Mouse (Mus musculus) cerebellum, adult 2 months (tissue): ENCODE data around the gene G530012D18Rik. TPM values are rescaled to one million over a fixed set of nuclear protein-coding genes. Genes with fewer than 3 reads are reported as not detected.
A peak's percentile ranks its signal among the peaks of the same experiment; 100 is the strongest.
"Not testable (repeated sequence)": the region's sequence is repeated elsewhere in the genome, so short reads cannot be mapped to it uniquely, and the experiment has no call there.

ENCODE experiments used
- DNase-seq, 2 experiments: peaks; one replicate each; pipeline ENCODE4 v3.0.0; 2021
- H3K27ac ChIP-seq: fragments of 200-500 bp; 2 replicates; pipeline ENCODE4 v1.5.1; 2012; ENCODE audit warnings: low read length, control low read depth, inconsistent platforms; ENCODE audit not compliant: insufficient read depth
- H3K27me3 ChIP-seq: fragments of 200-500 bp; 2 replicates; pipeline ENCODE4 v1.6.1; 2012; ENCODE audit warnings: inconsistent platforms, mild to moderate bottlenecking, low read length, moderate library complexity; ENCODE audit not compliant: control insufficient read depth, insufficient read depth
- H3K4me1 ChIP-seq: fragments of 200-500 bp; 2 replicates; pipeline ENCODE4 v1.6.1; 2011; ENCODE audit warnings: low read length; ENCODE audit not compliant: control insufficient read depth, insufficient read depth
- H3K4me3 ChIP-seq: fragments of 200-500 bp; replicated peaks from 2 replicates; pipeline ENCODE3; 2011; ENCODE audit warnings: mild to moderate bottlenecking, low read depth, low read length, control low read depth; ENCODE audit not compliant: insufficient read depth
- CTCF ChIP-seq: fragments of 200-500 bp; IDR thresholded peaks from 2 replicates; pipeline ENCODE4 v1.5.1; 2011; ENCODE audit warnings: low read depth, mild to moderate bottlenecking, control low read depth, low read length, moderate library complexity, borderline replicate concordance; ENCODE audit not compliant: insufficient read depth
- WGBS: fragments of 180-500 bp; shearing (Covaris S2); methylation state at CpG from one replicate; pipeline ENCODE4 v1.1.7; 2018; 5-methylcytosine and 5-hydroxymethylcytosine counted together
- polyA plus RNA-seq: library from polyadenylated mRNA; depleted of rRNA; stranded (reverse); fragments of >200 nt; gene quantifications from 2 replicates; pipeline ENCODE4 v1.2.3, GENCODE M21; 2012

The G530012D18Rik gene
- polyA plus RNA-seq, 1 experiment, result not detected

GRCm38 (mm10) chr1:85581518-85581917 lies 6.0 kb downstream of the G530012D18Rik start:
- H3K27ac ChIP-seq, DNase-seq, H3K4me1 ChIP-seq, H3K4me3 ChIP-seq, H3K27me3 ChIP-seq: not testable (repeated sequence)
- TF ChIP-seq CTCF, result peak; percentile 16; the same call in 1 of the 2 replicates
- 28% methylated on average over 5 of the region's 5 CpGs for WGBS

- DNase-seq, H3K27me3 ChIP-seq, H3K4me1 ChIP-seq, H3K4me3 ChIP-seq, H3K27ac ChIP-seq: not testable (repeated sequence)
- 74% methylated on average over 1 of the region's 2 CpGs for WGBS
Measured at GRCm38 (mm10) chr1:85588697-85589096, 13.2 kb downstream of the G530012D18Rik start.

GRCm38 (mm10) chr1:85592526-85592925 lies 17.1 kb downstream of the G530012D18Rik start:
- 79% methylated on average over 8 of the region's 8 CpGs for WGBS
- not testable (repeated sequence) for H3K4me3 ChIP-seq, DNase-seq, H3K27ac ChIP-seq, H3K4me1 ChIP-seq, H3K27me3 ChIP-seq

- not testable (repeated sequence) for DNase-seq, H3K27me3 ChIP-seq, H3K4me1 ChIP-seq, H3K27ac ChIP-seq, H3K4me3 ChIP-seq
- WGBS, result 69% methylated on average over 17 of the region's 17 CpGs
Measured at GRCm38 (mm10) chr1:85598271-85599012, 23.0 kb downstream of the G530012D18Rik start, which contains the start of gene Sp110. Gene Sp110 (minus strand): TSS chr1:85598817.

GRCm38 (mm10) chr1:85600078-85600477 lies 24.6 kb downstream of the G530012D18Rik start, which contains the start of gene Sp140:
Gene Sp140 (plus strand): TSS chr1:85600378.
- H3K4me1 ChIP-seq, H3K4me3 ChIP-seq, H3K27ac ChIP-seq, H3K27me3 ChIP-seq, DNase-seq: not testable (repeated sequence)
- 75% methylated on average over 1 of the region's 5 CpGs for WGBS

GRCm38 (mm10) chr1:85600794-85601193 lies 25.3 kb downstream of the G530012D18Rik start:
- H3K4me1 ChIP-seq, H3K4me3 ChIP-seq, H3K27ac ChIP-seq, DNase-seq, H3K27me3 ChIP-seq: not testable (repeated sequence)
- 70% methylated on average over 4 of the region's 4 CpGs for WGBS

- not testable (repeated sequence) for H3K27me3 ChIP-seq
- WGBS, result no CpG with 5 or more reads among the region's 1 CpGs
Measured at GRCm38 (mm10) chr1:85604341-85604740, 28.9 kb downstream of the G530012D18Rik start.

GRCm38 (mm10) chr1:85608361-85608760 lies 32.9 kb downstream of the G530012D18Rik start:
- not testable (repeated sequence) for DNase-seq, H3K27ac ChIP-seq, H3K27me3 ChIP-seq, H3K4me3 ChIP-seq, H3K4me1 ChIP-seq
- WGBS, result 83% methylated on average over 4 of the region's 4 CpGs

More at GRCm38 (mm10) chr1:85604341-85604740, 28.9 kb downstream of the G530012D18Rik start:
- not testable (repeated sequence) for H3K4me3 ChIP-seq, DNase-seq, H3K4me1 ChIP-seq, H3K27ac ChIP-seq

- H3K27ac ChIP-seq, H3K4me3 ChIP-seq, H3K4me1 ChIP-seq, DNase-seq, H3K27me3 ChIP-seq: not testable (repeated sequence)
- WGBS, result no CpG with 5 or more reads among the region's 4 CpGs
Measured at GRCm38 (mm10) chr1:85610581-85610980, 35.1 kb downstream of the G530012D18Rik start.

- 94% methylated on average over 3 of the region's 3 CpGs for WGBS
- DNase-seq, H3K4me1 ChIP-seq, H3K4me3 ChIP-seq, H3K27ac ChIP-seq, H3K27me3 ChIP-seq: not testable (repeated sequence)
Measured at GRCm38 (mm10) chr1:85615096-85615495, 39.6 kb downstream of the G530012D18Rik start.

- DNase-seq, H3K27me3 ChIP-seq, H3K4me3 ChIP-seq, H3K27ac ChIP-seq, H3K4me1 ChIP-seq: not testable (repeated sequence)
- WGBS, result 49% methylated on average over 3 of the region's 3 CpGs
Measured at GRCm38 (mm10) chr1:85615819-85616218, 40.3 kb downstream of the G530012D18Rik start.

- not testable (repeated sequence) for DNase-seq, H3K27ac ChIP-seq, H3K27me3 ChIP-seq, H3K4me3 ChIP-seq, H3K4me1 ChIP-seq
- WGBS, result 52% methylated on average over 4 of the region's 5 CpGs
Measured at GRCm38 (mm10) chr1:85617161-85617560, 41.7 kb downstream of the G530012D18Rik start.

- DNase-seq, H3K4me3 ChIP-seq, H3K27ac ChIP-seq, H3K4me1 ChIP-seq, H3K27me3 ChIP-seq: not testable (repeated sequence)
- WGBS, result 27% methylated on average over 1 of the region's 1 CpGs
Measured at GRCm38 (mm10) chr1:85618689-85619088, 43.2 kb downstream of the G530012D18Rik start.
